In the genomic region with DNA sequence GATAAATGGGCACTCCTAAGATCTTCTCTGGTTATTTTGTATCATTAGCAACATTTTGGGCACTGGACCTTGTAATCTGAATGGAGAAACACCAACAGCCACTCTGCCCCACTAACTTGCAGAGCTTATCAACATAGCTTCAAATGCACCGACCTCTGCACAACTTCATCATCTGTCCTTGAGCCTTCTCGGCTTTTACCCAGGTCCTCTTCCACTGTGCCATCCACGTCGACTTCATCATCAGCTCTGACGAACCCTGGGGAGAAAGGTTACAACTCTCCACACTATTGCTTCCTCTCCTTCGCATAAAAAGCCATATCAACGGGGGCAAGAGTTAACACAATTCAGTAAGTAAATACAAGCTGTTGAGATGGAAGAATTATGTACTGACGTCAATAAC, we compare ENCODE assay signal across 8 mouse cellular contexts. TPM values are rescaled to one million over a fixed set of nuclear protein-coding genes. Genes with fewer than 3 reads are reported as not detected.
DNase-seq lines count a peak whose midpoint lies in the region; ATAC-seq and TF ChIP-seq lines count a peak whose summit lies in the region.

No protein-coding gene starts in this region.

- no peaks in the 10 kb centered on the region for H3K27me3 ChIP-seq in kidney, postnatal 0 days (ENCODE audit: insufficient read depth, low read length)
- no peaks in the 10 kb centered on the region for H3K27me3 ChIP-seq in hindbrain, embryonic 15.5 days
- H3K27me3 ChIP-seq in midbrain, postnatal 0 days (ENCODE audit: insufficient read depth, low read length) = no peaks in the 10 kb centered on the region

- peak overlapping the region; percentile 70 for H3K4me3 ChIP-seq in kidney, postnatal 0 days (replicated peaks; ENCODE audit: low read depth, low read length)
- peak overlapping the region; percentile 62 for H3K4me3 ChIP-seq in hindbrain, embryonic 15.5 days
- H3K4me3 ChIP-seq in midbrain, postnatal 0 days (ENCODE audit: low read depth, low read length) = peak overlapping the region; percentile 76

- ATAC-seq in kidney, postnatal 0 days (replicated peaks; ENCODE audit: low FRiP score, low read depth) = no peak
- ATAC-seq in hindbrain, embryonic 15.5 days (ENCODE audit: low FRiP score, low read depth) = no peak
- ATAC-seq in midbrain, postnatal 0 days (ENCODE audit: low FRiP score) = no peak
- ATAC-seq in frontal cortex, adult (ENCODE audit: low TSS enrichment) = no peak

- H3K4me1 ChIP-seq in kidney, postnatal 0 days (replicated peaks; ENCODE audit: insufficient read depth, low read length) = peaks cover 25% of the 10 kb centered on the region
- peaks cover 59% of the 10 kb centered on the region for H3K4me1 ChIP-seq in hindbrain, embryonic 15.5 days (replicated peaks)
- peaks cover 6% of the 10 kb centered on the region; the same call in 1 of the 2 replicates for H3K4me1 ChIP-seq in midbrain, postnatal 0 days (ENCODE audit: insufficient read depth, low read length)

- peak overlapping the region; percentile 84 for H3K9ac ChIP-seq in kidney, postnatal 0 days (ENCODE audit: low read depth, low read length)
- H3K9ac ChIP-seq in hindbrain, embryonic 15.5 days = peak overlapping the region; percentile 74
- peak overlapping the region; percentile 89 for H3K9ac ChIP-seq in midbrain, postnatal 0 days (replicated peaks; ENCODE audit: low read length, poor library complexity, severe bottlenecking)

- no peak for DNase-seq in kidney, postnatal 0 days (ENCODE audit: low spot score)
- no peak for DNase-seq in kidney, postnatal 36 days
- DNase-seq in adrenal gland, postnatal 36 days = peak; percentile 37 to 55
- no peak for DNase-seq in midbrain, postnatal 0 days (ENCODE audit: low spot score)
- DNase-seq in spleen, adult 18-20 months = no peak
- DNase-seq in urinary bladder, postnatal 14 days (ENCODE audit: low spot score) = no peak

- TF ChIP-seq CTCF in kidney, postnatal 0 days (IDR thresholded peaks at IDR 0.05; ENCODE audit: low read depth) = no peak
- no peak for TF ChIP-seq CTCF in midbrain, postnatal 0 days (IDR thresholded peaks at IDR 0.05)

- 1% methylated on average over 8 of the region's 8 CpGs for WGBS in kidney, postnatal 0 days
- 6% methylated on average over 8 of the region's 8 CpGs for WGBS in hindbrain, embryonic 15.5 days
- 5% methylated on average over 8 of the region's 8 CpGs for WGBS in midbrain, postnatal 0 days

- H3K36me3 ChIP-seq in kidney, postnatal 0 days (ENCODE audit: insufficient read depth, low read length) = peaks cover 28% of the 10 kb centered on the region
- peaks cover 38% of the 10 kb centered on the region for H3K36me3 ChIP-seq in hindbrain, embryonic 15.5 days
- H3K36me3 ChIP-seq in midbrain, postnatal 0 days (ENCODE audit: insufficient read depth, low read length) = peaks cover 29% of the 10 kb centered on the region

- H3K27ac ChIP-seq in kidney, postnatal 0 days = peak overlapping the region; percentile 37; the same call in 1 of the 2 replicates
- H3K27ac ChIP-seq in hindbrain, embryonic 15.5 days (replicated peaks) = no peak overlapping the region
- H3K27ac ChIP-seq in midbrain, postnatal 0 days (ENCODE audit: low read depth, low read length) = no peak overlapping the region

- H3K4me2 ChIP-seq in kidney, postnatal 0 days (ENCODE audit: low read length) = peak overlapping the region; percentile 77
- peak overlapping the region; percentile 81 for H3K4me2 ChIP-seq in hindbrain, embryonic 15.5 days
- peak overlapping the region; percentile 87 for H3K4me2 ChIP-seq in midbrain, postnatal 0 days (ENCODE audit: low read depth, low read length, poor library complexity, severe bottlenecking)

- no peaks in the 10 kb centered on the region for H3K9me3 ChIP-seq in kidney, postnatal 0 days (replicated peaks; ENCODE audit: low read length)
- H3K9me3 ChIP-seq in hindbrain, embryonic 15.5 days = no peaks in the 10 kb centered on the region
- no peaks in the 10 kb centered on the region for H3K9me3 ChIP-seq in midbrain, postnatal 0 days (ENCODE audit: low read length)

RNA-seq across cellular contexts. Expression of gene Hsp90b1, which starts 1.2 kb away (rescaled TPM):
- 589 and 663 TPM in 2 replicates for polyA plus RNA-seq in kidney, postnatal 0 days (2015; fragmentation: Nextera tagmentation; extraction: Ambion mirVana)
- 100 to 1,000 TPM; 685 to 750 TPM for total RNA-seq in adrenal gland, postnatal 36 days (2021)
- 308 and 330 TPM in 2 replicates for polyA plus RNA-seq in hindbrain, embryonic 15.5 days (2015; fragmentation: Nextera tagmentation; extraction: Ambion mirVana)
- 126 and 173 TPM in 2 replicates for total RNA-seq in midbrain, postnatal 0 days (2014; rRNA removed)
- polyA plus RNA-seq in midbrain, postnatal 0 days (2015; fragmentation: Nextera tagmentation; extraction: Ambion mirVana) = 209 and 222 TPM in 2 replicates

RNA-seq across cellular contexts. Expression of gene Ttc41, which starts 1.5 kb away (rescaled TPM):
- 0.87 and 1.3 TPM in 2 replicates for polyA plus RNA-seq in kidney, postnatal 0 days (2015; fragmentation: Nextera tagmentation; extraction: Ambion mirVana)
- 1 to 10 TPM; 1.7 to 2.1 TPM for total RNA-seq in adrenal gland, postnatal 36 days (2021)
- 1.7 and 2.0 TPM in 2 replicates for polyA plus RNA-seq in hindbrain, embryonic 15.5 days (2015; fragmentation: Nextera tagmentation; extraction: Ambion mirVana)
- total RNA-seq in midbrain, postnatal 0 days (2014; rRNA removed) = 1.8 and 2.5 TPM in 2 replicates
- 1.5 and 1.6 TPM in 2 replicates for polyA plus RNA-seq in midbrain, postnatal 0 days (2015; fragmentation: Nextera tagmentation; extraction: Ambion mirVana)

RNA-seq across cellular contexts. Expression of gene Gm49358, which starts 59.6 kb away (rescaled TPM):
- not detected in 2 replicates for polyA plus RNA-seq in kidney, postnatal 0 days (2015; fragmentation: Nextera tagmentation; extraction: Ambion mirVana)
- total RNA-seq in adrenal gland, postnatal 36 days (2021) = 10 to 100 TPM; 10.7 to 17.5 TPM
- polyA plus RNA-seq in hindbrain, embryonic 15.5 days (2015; fragmentation: Nextera tagmentation; extraction: Ambion mirVana) = not detected in 2 replicates
- total RNA-seq in midbrain, postnatal 0 days (2014; rRNA removed) = not detected in 2 replicates
- not detected in 2 replicates for polyA plus RNA-seq in midbrain, postnatal 0 days (2015; fragmentation: Nextera tagmentation; extraction: Ambion mirVana)

Comparison
In these comparisons a context has a peak if more than half of its experiments do, and no peak if none do; other contexts are left out.
1. DNase-seq: peak in adrenal gland, postnatal 36 days (2 of 2); none in kidney, postnatal 0 days (single experiment), kidney, postnatal 36 days (0 of 2), midbrain, postnatal 0 days (single experiment), spleen, adult 18-20 months (0 of 2) and urinary bladder, postnatal 14 days (single experiment).
2. Peak in every context shown above with its lines, with median percentiles within 50 percentile points of each other: H3K4me2 ChIP-seq, H3K4me3 ChIP-seq and H3K9ac ChIP-seq.